Mouse (Mus musculus) E14TG2a.4 (cell line): Measurements from ENCODE around the gene Zfhx3.

ENCODE experiments used
- H3K27me3 ChIP-seq: 2 replicates; pipeline ENCODE4 v1.6.1; 2014; ENCODE audit warnings: low read length, control low read depth; ENCODE audit not compliant: insufficient read depth
- H3K36me3 ChIP-seq: 2 replicates; pipeline ENCODE4 v1.6.1; 2014; ENCODE audit warnings: low read length, control low read depth; ENCODE audit not compliant: insufficient read depth
- H3K4me1 ChIP-seq: replicated peaks from 2 replicates; pipeline ENCODE4 v1.6.1; 2014; ENCODE audit warnings: low read depth, low read length, control low read depth
- H3K4me3 ChIP-seq: replicated peaks from 2 replicates; pipeline ENCODE4 v1.5.1; 2014; ENCODE audit warnings: mild to moderate bottlenecking, low read length
- H3K9me3 ChIP-seq: 2 replicates; pipeline ENCODE4 v1.6.1; 2014; ENCODE audit warnings: low read length, control low read depth
- CTCF ChIP-seq: conservative IDR thresholded peaks from 2 replicates; pipeline ENCODE4 v1.5.1; 2014; ENCODE audit warnings: low read length
- NANOG ChIP-seq: IDR thresholded peaks from 2 replicates; pipeline ENCODE4 v1.6.1; 2014; ENCODE audit warnings: borderline replicate concordance, low read length, mixed read lengths
- POU5F1 ChIP-seq: IDR thresholded peaks from 2 replicates; pipeline ENCODE4 v1.6.1; 2014; ENCODE audit warnings: low read length, borderline replicate concordance

The Zfhx3 gene

DNA sequence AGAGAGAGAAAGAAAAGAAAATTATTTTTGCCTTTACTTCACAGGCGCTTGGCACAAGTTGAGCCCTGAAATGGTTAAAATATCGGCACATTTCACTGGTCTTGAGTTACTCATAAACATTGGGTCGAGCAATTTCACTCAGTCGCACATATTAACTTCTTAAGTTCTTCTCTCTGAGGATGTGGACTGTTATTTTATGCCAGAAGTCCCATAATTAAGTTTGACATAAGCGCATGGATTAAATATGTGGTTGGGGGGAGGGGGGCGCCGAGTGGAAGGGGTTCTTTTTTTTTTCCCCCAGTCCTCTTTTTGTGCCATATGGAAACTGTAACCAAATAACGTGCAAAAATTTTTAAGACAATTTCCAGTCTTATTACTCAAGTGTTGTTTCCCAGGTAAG lies 656.6 kb downstream of the Zfhx3 start:
- Histone ChIP-seq H3K4me3 (no peak overlapping the region), H3K27me3 (no peaks in the 10 kb centered on the region), H3K36me3 (no peaks in the 10 kb centered on the region), H3K9me3 (peaks cover 13% of the 10 kb centered on the region), H3K4me1 (no peaks in the 10 kb centered on the region)
- TF ChIP-seq POU5F1 (no peak), CTCF (no peak), NANOG (no peak)

DNA sequence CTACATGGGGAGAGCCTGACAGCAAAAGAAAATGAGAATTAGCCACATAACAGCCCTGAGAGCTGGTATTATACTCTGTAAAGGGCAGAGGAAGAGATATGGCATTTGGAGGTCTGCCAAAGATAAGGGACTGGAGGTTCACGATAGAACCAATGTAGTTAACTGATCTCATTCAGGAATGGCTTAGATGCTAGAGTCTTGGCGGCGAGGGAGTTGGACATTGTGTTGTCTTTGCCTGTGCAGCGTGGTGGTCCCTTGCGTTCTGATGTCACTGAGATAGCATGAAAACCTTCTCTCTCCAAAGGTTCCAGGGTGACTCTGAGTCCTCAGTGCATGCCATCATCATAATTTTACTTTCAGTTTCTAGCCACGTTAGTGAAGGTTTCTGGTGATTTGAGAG lies 657.1 kb downstream of the Zfhx3 start:
- no peak overlapping the region for H3K4me3 ChIP-seq
- no peaks in the 10 kb centered on the region for H3K36me3 ChIP-seq
- H3K9me3 ChIP-seq, result peaks cover 7% of the 10 kb centered on the region
- H3K4me1 ChIP-seq, result no peaks in the 10 kb centered on the region
- no peaks in the 10 kb centered on the region for H3K27me3 ChIP-seq
- TF ChIP-seq POU5F1 (no peak), NANOG (no peak), CTCF (no peak)

DNA sequence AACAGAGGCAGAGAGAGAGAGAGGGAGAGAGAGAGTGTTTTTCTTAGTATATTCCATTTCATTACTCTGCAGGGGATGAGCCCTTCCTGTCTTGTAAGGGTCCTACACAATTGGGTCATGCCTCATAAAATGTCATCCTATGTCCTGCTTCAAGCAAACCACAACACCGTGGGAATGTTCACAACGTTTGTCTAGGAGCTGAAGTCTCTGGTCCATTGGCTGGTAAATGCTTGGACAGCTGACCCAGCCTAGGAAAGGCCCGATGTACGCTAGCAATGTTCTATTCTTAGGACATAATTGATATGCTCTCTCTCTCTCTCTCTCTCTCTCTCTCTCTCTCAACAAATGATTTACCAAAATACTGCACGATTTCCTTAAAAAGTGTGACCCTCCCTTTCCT lies 666.2 kb downstream of the Zfhx3 start:
- Histone ChIP-seq H3K36me3 (no peaks in the 10 kb centered on the region), H3K9me3 (no peaks in the 10 kb centered on the region), H3K4me1 (peaks cover 16% of the 10 kb centered on the region), H3K4me3 (no peak overlapping the region), H3K27me3 (no peaks in the 10 kb centered on the region; the same call in 1 of the 2 replicates)
- TF ChIP-seq POU5F1, result no peak
- no peak for TF ChIP-seq NANOG
- TF ChIP-seq CTCF, result no peak

DNA sequence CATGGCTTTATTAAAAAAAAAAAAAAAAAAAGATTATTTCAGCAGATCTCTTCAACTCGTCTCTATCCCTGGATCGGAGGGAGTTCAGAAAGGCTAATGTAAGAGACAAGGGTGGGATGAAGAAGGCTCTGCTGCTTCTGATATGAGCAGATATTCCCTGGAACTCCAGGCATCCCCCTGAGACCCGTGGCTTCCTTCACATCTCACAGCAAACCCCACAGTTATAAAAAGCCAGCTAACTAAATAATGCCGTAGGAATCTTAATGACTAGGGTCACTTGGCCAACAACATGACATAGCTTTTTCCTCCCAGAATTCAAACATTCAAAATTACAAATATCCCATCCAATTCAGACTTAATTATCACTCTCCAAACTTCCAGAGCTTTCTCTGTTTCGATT lies 666.7 kb downstream of the Zfhx3 start:
- Histone ChIP-seq H3K36me3 (no peaks in the 10 kb centered on the region), H3K4me1 (peaks cover 16% of the 10 kb centered on the region), H3K9me3 (no peaks in the 10 kb centered on the region), H3K27me3 (no peaks in the 10 kb centered on the region; the same call in 1 of the 2 replicates), H3K4me3 (no peak overlapping the region)
- TF ChIP-seq CTCF, result no peak

DNA sequence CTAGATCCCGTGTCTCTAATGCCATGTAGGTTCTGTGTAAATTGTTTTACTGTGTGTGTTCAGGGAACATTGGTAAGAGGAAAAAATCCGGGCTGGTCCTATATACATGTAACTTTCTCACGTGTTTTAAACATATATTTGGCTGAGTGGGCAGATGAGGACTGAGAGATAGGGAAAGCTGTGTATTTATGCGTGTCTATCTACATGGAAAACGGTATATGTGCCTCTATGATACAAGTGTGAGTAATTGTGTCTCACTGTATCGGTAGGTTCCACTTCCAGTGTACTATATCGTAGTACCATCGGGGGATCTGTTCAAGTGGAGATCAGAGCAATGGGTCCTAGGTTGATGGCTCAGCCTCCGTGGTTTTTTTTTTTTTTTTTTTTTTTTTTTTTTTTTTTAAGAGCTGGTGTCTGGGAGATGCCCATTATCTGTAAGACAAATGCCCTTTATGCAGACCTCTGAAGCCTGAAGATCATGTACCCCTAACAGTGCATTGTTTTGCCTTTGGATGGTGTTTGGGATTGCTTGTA lies 668.8 kb downstream of the Zfhx3 start:
- no peak for TF ChIP-seq NANOG
- H3K27me3 ChIP-seq, result no peaks in the 10 kb centered on the region; the same call in 1 of the 2 replicates
- H3K4me1 ChIP-seq, result peaks cover 16% of the 10 kb centered on the region
- H3K4me3 ChIP-seq, result no peak overlapping the region
- H3K36me3 ChIP-seq, result no peaks in the 10 kb centered on the region
- no peaks in the 10 kb centered on the region for H3K9me3 ChIP-seq

DNA sequence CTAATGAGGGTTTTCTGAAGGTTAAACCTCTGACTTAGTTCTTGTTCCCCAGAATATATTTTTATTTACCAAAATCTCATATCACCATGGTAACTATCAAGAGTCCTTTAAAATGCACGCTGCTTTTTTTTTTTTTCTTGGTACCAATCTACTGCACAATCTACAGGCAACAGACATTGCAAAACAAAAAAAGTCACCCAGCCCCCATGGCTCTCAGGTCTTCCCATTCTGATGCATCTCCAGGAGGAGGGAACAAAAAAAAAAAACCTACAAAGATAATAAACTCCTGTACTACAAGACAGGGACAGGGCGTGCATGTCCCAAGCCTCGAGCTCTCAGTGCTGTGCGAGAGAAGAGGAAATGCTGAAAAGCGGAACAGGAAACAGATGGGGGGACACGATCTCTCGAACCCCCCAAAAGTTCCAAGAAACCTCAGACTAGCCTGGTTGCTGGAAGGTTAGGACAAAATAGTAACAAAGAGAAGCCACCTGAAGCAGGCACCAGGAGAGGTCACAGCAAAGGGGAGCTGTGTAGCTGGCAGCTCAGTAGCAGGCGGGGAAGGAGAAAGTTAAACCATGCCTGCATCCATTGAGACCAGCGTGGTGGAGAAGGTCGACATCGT lies 669.5 kb downstream of the Zfhx3 start:
- Histone ChIP-seq H3K4me3 (0 out of 2 replicates have a peak overlapping the region, but pooled peaks have one; percentile 7), H3K36me3 (no peaks in the 10 kb centered on the region), H3K9me3 (no peaks in the 10 kb centered on the region), H3K4me1 (peaks cover 16% of the 10 kb centered on the region), H3K27me3 (no peaks in the 10 kb centered on the region; the same call in 1 of the 2 replicates)
- TF ChIP-seq CTCF (no peak), POU5F1 (no peak), NANOG (no peak)

DNA sequence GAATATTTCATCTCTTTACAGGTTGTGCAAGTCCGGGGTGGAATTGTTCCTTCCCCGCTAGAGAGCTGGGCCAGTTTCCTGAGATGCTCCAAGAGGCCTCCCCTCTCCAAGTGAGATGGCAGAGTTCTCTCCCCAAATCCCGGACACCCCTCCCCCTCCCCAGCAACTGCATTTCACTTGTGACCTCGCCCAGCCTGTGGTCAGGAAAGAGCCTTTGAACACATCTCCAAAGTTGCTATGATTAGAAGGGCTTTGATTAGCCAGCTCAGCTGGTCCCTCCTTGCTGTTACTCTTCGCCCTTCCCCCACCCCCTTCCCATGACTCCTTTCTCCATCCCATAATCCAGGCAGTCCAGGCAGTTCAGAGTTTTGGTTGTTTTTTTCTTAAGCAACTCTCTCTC lies 670.4 kb downstream of the Zfhx3 start:
- Histone ChIP-seq H3K27me3 (no peaks in the 10 kb centered on the region; the same call in 1 of the 2 replicates), H3K4me1 (peaks cover 16% of the 10 kb centered on the region), H3K4me3 (no peak overlapping the region), H3K36me3 (no peaks in the 10 kb centered on the region), H3K9me3 (no peaks in the 10 kb centered on the region)
- TF ChIP-seq CTCF, result no peak
- no peak for TF ChIP-seq NANOG
- no peak for TF ChIP-seq POU5F1

DNA sequence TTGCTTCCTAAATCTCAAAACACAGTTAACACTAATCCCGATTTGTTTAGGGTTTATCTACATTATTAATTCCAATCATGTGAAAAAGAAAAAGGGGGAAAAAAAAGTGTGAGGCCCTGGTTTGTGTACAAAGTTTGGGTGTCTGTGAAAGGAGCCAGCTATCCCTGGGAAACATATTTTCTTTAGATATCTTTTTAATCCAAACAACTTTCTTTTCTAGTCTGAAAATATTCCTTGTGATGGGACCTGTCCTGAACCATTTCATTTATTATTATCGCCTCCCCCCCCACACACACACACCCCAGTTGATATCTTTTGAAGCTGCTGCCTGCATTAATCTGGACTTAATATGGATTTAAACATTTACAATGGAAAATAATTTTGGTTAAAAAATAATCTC lies 670.8 kb downstream of the Zfhx3 start:
- TF ChIP-seq NANOG (no peak), CTCF (no peak), POU5F1 (no peak)
- no peaks in the 10 kb centered on the region for H3K36me3 ChIP-seq
- H3K27me3 ChIP-seq, result no peaks in the 10 kb centered on the region
- peaks cover 16% of the 10 kb centered on the region for H3K4me1 ChIP-seq
- H3K9me3 ChIP-seq, result no peaks in the 10 kb centered on the region
- H3K4me3 ChIP-seq, result no peak overlapping the region

DNA sequence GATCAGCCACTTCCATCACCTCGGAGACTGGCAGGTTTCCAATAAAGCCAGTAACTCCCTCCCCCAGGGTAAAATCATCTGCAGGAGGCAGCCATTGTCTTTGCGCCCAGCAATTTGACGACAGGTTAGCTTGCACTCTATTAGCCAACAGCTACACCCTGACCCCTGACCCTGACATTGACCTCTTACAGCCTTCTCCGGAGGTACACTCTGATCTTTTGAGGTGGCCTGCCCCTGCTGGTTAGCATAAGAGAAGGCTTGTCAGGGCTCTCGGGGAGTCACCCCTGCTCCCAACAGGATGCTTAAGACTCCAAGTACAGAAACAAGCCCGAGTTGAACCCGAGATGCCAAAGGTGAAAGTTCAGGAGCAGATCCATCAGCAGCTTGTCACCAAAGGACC lies 678.9 kb downstream of the Zfhx3 start:
- no peak overlapping the region for H3K4me3 ChIP-seq
- H3K9me3 ChIP-seq, result no peaks in the 10 kb centered on the region
- TF ChIP-seq CTCF (no peak), NANOG (peak; percentile 40; the same call in 1 of the 2 replicates)

More for the DNA sequence above, 678.9 kb downstream of the Zfhx3 start:
- Histone ChIP-seq H3K27me3 (peaks cover 13% of the 10 kb centered on the region; the same call in 1 of the 2 replicates), H3K36me3 (no peaks in the 10 kb centered on the region), H3K4me1 (peaks cover 21% of the 10 kb centered on the region)
